Mouse (Mus musculus): ENCODE data around the gene Mgme1. TPM values are rescaled to one million over a fixed set of nuclear protein-coding genes. Genes with fewer than 3 reads are reported as not detected.

Gene Mgme1
- polyA plus RNA-seq, 1 experiment: 8.1 TPM

GRCm38 (mm10) chr2:144290321-144290720, 19.9 kb downstream of the Mgme1 start:
- H3K4me1 ChIP-seq (ENCODE audit: control insufficient read depth, insufficient read depth, low read length): no peaks in the 10 kb centered on the region
- no peak overlapping the region for H3K27ac ChIP-seq (ENCODE audit: insufficient read depth, low read depth, low read length)
- WGBS: 80% methylated on average over 7 of the region's 7 CpGs
- TF ChIP-seq POLR2A (IDR thresholded peaks at IDR 0.05; ENCODE audit: low read depth, low read length) (no peak), CTCF (conservative IDR thresholded peaks at IDR 0.05; ENCODE audit: insufficient read depth, insufficient read length, low read depth, low read length) (no peak)
- H3K27me3 ChIP-seq (replicated peaks; ENCODE audit: control insufficient read depth, insufficient read depth, low read length): no peaks in the 10 kb centered on the region
- DNase-seq: no peak
- no peak overlapping the region for H3K4me3 ChIP-seq (ENCODE audit: insufficient read depth, low read depth, low read length)
- no peaks in the 10 kb centered on the region for H3K36me3 ChIP-seq (ENCODE audit: control insufficient read depth, insufficient read depth, low read length)

GRCm38 (mm10) chr2:144291600-144292305, 21.3 kb downstream of the Mgme1 start:
- no peaks in the 10 kb centered on the region for H3K36me3 ChIP-seq (ENCODE audit: control insufficient read depth, insufficient read depth, low read length)
- no peak for TF ChIP-seq CTCF (conservative IDR thresholded peaks at IDR 0.05; ENCODE audit: insufficient read depth, insufficient read length, low read depth, low read length)
- no peak for TF ChIP-seq POLR2A (IDR thresholded peaks at IDR 0.05; ENCODE audit: low read depth, low read length)
- H3K4me3 ChIP-seq (ENCODE audit: insufficient read depth, low read depth, low read length): no peak overlapping the region
- H3K4me1 ChIP-seq (ENCODE audit: control insufficient read depth, insufficient read depth, low read length): no peaks in the 10 kb centered on the region
- 88% methylated on average over 11 of the region's 11 CpGs for WGBS
- no peak overlapping the region for H3K27ac ChIP-seq (ENCODE audit: insufficient read depth, low read depth, low read length)
- DNase-seq: peak; percentile 66
- no peaks in the 10 kb centered on the region for H3K27me3 ChIP-seq (replicated peaks; ENCODE audit: control insufficient read depth, insufficient read depth, low read length)

- 37% methylated on average over 9 of the region's 9 CpGs for WGBS
- peak; percentile 21 for DNase-seq
- Histone ChIP-seq H3K27me3 (replicated peaks; ENCODE audit: control insufficient read depth, insufficient read depth, low read length) (no peaks in the 10 kb centered on the region), H3K4me3 (ENCODE audit: insufficient read depth, low read depth, low read length) (no peak overlapping the region), H3K4me1 (ENCODE audit: control insufficient read depth, insufficient read depth, low read length) (no peaks in the 10 kb centered on the region), H3K36me3 (ENCODE audit: control insufficient read depth, insufficient read depth, low read length) (no peaks in the 10 kb centered on the region), H3K27ac (ENCODE audit: insufficient read depth, low read depth, low read length) (peak overlapping the region; percentile 19; the same call in 1 of the 2 replicates)
- TF ChIP-seq POLR2A (IDR thresholded peaks at IDR 0.05; ENCODE audit: low read depth, low read length): no peak
- TF ChIP-seq CTCF (conservative IDR thresholded peaks at IDR 0.05; ENCODE audit: insufficient read depth, insufficient read length, low read depth, low read length): no peak
Measured at GRCm38 (mm10) chr2:144295145-144295735, 24.8 kb downstream of the Mgme1 start.

GRCm38 (mm10) chr2:144299749-144300669, 29.5 kb downstream of the Mgme1 start:
- no peak overlapping the region for H3K4me3 ChIP-seq (ENCODE audit: insufficient read depth, low read depth, low read length)
- H3K36me3 ChIP-seq (ENCODE audit: control insufficient read depth, insufficient read depth, low read length): no peaks in the 10 kb centered on the region
- WGBS: 39% methylated on average over 9 of the region's 9 CpGs
- no peak overlapping the region for H3K27ac ChIP-seq (ENCODE audit: insufficient read depth, low read depth, low read length)
- DNase-seq: peak; percentile 43
- TF ChIP-seq POLR2A (IDR thresholded peaks at IDR 0.05; ENCODE audit: low read depth, low read length) (no peak), CTCF (conservative IDR thresholded peaks at IDR 0.05; ENCODE audit: insufficient read depth, insufficient read length, low read depth, low read length) (no peak)
- H3K27me3 ChIP-seq (replicated peaks; ENCODE audit: control insufficient read depth, insufficient read depth, low read length): no peaks in the 10 kb centered on the region
- no peaks in the 10 kb centered on the region for H3K4me1 ChIP-seq (ENCODE audit: control insufficient read depth, insufficient read depth, low read length)

DNA sequence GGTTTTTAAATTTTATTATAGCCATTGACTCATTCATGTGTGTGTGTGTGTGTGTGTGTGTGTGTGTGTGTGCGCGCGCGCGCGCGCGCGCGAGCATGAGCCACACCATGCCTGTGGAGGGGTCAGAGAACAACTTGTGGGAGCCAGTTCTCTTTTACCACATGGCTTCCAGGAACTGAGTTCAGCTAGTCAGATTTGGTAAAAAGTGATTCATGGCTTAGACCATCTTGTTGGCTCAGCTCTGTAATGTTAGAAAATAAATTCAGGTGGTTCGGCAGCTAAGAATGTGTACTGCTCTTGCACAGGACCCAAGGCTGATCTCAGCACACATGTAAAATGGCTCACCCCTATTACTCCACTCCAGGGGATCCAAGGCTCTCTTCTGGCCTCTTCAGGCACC, 30.6 kb downstream of the Mgme1 start:
- no peak for TF ChIP-seq POLR2A (IDR thresholded peaks at IDR 0.05; ENCODE audit: low read depth, low read length)
- TF ChIP-seq CTCF (conservative IDR thresholded peaks at IDR 0.05; ENCODE audit: insufficient read depth, insufficient read length, low read depth, low read length): no peak
- no peak for DNase-seq
- H3K4me3 ChIP-seq (ENCODE audit: insufficient read depth, low read depth, low read length): no peak overlapping the region
- WGBS: 95% methylated on average over 11 of the region's 11 CpGs
- no peaks in the 10 kb centered on the region for H3K27me3 ChIP-seq (replicated peaks; ENCODE audit: control insufficient read depth, insufficient read depth, low read length)
- H3K4me1 ChIP-seq (ENCODE audit: control insufficient read depth, insufficient read depth, low read length): no peaks in the 10 kb centered on the region
- no peaks in the 10 kb centered on the region for H3K36me3 ChIP-seq (ENCODE audit: control insufficient read depth, insufficient read depth, low read length)
- no peak overlapping the region for H3K27ac ChIP-seq (ENCODE audit: insufficient read depth, low read depth, low read length)

GRCm38 (mm10) chr2:144305721-144306294, 35.3 kb downstream of the Mgme1 start:
- DNase-seq: no peak

More at GRCm38 (mm10) chr2:144305721-144306294, 35.3 kb downstream of the Mgme1 start:
- Histone ChIP-seq H3K36me3 (ENCODE audit: control insufficient read depth, insufficient read depth, low read length) (no peaks in the 10 kb centered on the region), H3K27me3 (replicated peaks; ENCODE audit: control insufficient read depth, insufficient read depth, low read length) (no peaks in the 10 kb centered on the region), H3K4me3 (ENCODE audit: insufficient read depth, low read depth, low read length) (no peak overlapping the region), H3K4me1 (ENCODE audit: control insufficient read depth, insufficient read depth, low read length) (no peaks in the 10 kb centered on the region; the same call in 1 of the 2 replicates), H3K27ac (ENCODE audit: insufficient read depth, low read depth, low read length) (no peak overlapping the region)
- TF ChIP-seq POLR2A (IDR thresholded peaks at IDR 0.05; ENCODE audit: low read depth, low read length) (no peak), CTCF (conservative IDR thresholded peaks at IDR 0.05; ENCODE audit: insufficient read depth, insufficient read length, low read depth, low read length) (peak; percentile 41; the same call in 1 of the 2 replicates)
- WGBS: 75% methylated on average over 18 of the region's 18 CpGs

Data from kidney, adult 2 months (tissue).